Mouse (Mus musculus) left cerebral cortex, postnatal 10 days (tissue): ENCODE measurements around the gene Abhd16b. TPM values are rescaled to one million over a fixed set of nuclear protein-coding genes. Genes with fewer than 3 reads are reported as not detected.

ENCODE experiments used
- DNase-seq, 2 experiments: peaks; one replicate each; pipeline ENCODE4 v3.0.0; 2021 to 2022; ENCODE audit warnings: low spot score in 2 of 2, mixed read lengths in 1 of 2; ENCODE audit errors: extremely low spot score in 1 of 2
- intact Hi-C: fragments of 180-260 bp; cut with DNase I; formaldehyde crosslinking; loops from one replicate; pipeline ENCODE4 v1.15.1; 2025
- total RNA-seq, 2 experiments: library from RNA; stranded (reverse); gene quantifications; 2 replicates each; pipeline ENCODE4 v1.2.3; 2021

Gene Abhd16b
- total RNA-seq, 2 experiments from 2014 or later = not detected

DNA sequence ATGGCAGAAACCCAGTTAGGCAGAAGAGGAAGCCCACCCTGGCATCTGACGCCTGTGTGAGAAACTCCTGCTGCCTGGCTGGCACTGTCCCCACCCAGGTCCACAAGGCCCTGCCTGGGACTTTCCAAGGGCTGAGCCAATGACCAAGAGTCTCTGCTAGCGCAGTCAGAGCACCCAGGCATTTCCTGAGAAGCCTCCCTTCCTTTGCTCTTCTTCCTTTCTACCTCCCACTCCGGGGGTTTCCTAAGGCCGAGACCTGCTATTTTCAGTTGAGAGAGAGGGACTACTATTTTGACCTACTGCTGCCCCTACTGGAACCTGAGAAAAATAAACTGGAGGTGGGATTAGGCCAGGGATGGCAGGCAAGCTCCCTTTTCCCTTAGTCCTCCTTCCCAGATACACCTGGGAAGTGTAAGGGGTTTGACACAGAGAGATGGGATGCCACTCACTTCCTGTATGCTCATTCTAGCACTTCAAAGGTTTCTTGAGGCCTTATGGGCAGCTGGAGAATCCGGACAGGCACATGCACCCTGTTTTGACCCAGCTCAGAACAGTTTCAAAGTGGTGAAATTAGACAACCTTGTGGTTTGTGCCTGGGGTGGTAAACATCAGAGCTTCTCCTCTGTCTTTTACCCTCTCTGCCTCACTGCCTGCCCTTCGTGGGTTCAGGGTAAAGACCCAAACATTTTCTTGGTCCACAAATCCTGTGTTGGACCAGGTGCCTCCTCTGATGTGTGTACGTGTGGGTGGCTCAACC, 9.3 kb upstream of the Abhd16b start:
- intact Hi-C loops = no loop called here
- DNase-seq = no peak

GRCm38 (mm10) chr2:181484456-181485233, 8.4 kb upstream of the Abhd16b start:
- intact Hi-C loops = no loop called here
- DNase-seq = no peak

DNA sequence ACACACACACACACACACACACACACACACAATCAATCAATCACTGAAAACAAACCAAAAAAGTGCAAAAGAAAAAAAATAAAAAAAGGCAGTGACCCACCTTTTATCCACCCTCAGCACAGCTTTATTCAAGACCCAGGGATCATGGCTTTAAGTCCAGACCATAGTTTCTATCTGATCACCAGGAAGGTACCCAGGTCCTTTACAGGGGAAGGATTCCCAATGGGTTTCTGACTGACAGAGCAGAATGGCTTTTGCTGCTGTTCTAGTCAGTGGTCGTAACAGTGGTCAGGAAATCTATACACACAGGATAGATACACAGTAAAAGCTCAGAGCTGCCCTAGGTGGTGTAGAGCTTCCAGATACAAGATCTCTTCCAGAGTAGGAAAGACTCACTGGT, 7.3 kb upstream of the Abhd16b start:
- DNase-seq = no peak
- intact Hi-C loops = no loop called here

DNA sequence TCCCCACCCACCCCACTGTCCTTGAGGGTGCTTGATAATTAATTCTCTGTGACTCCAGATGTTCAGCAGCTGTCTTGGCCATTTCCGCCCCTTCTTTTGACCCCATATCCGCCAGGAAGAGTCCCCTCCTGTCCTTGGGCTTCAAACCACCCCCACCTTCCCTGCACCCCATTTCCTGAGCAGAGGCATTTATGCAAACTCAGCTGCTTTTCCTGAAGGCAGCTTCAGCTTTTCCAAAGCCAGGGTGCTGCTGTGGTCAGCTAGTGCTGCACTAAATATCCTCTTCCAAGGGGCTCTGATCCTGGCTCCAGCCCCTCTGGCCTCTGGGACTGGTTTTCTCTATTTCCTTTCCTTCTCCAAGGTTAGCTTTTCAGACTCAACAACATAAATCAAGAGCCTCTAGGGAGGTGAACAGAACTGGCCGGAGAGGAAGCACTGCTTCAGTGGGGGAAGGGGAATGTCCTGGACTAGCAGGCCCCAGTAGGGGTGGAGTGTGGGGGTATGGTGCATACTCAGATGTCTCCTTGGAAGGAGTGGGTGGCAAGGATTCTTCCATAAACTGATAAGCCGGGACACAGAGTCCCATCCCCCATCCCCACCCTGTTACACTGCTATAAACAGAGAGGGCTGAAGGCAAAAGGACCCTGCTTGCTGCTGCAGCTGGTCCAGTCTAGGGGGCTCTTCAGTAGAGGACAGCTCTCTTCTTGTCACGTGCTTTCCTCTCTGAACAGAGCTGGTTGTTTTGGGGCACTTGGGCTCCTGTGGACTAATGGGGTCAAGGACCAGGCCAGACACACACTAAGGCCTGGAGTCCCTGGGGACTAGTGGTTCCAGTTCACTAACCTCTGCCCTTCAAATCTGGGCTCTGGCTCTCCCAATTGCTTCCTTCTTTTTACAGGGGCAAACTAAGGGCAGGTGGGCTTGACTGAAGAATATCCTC, 5.4 kb upstream of the Abhd16b start:
- intact Hi-C loops = no loop called here
- DNase-seq = peak in 1 of 2 experiments; percentile 67

- DNase-seq = no peak
- intact Hi-C loops = no loop called here
Measured at GRCm38 (mm10) chr2:181491432-181492205, 1.4 kb upstream of the Abhd16b start.

DNA sequence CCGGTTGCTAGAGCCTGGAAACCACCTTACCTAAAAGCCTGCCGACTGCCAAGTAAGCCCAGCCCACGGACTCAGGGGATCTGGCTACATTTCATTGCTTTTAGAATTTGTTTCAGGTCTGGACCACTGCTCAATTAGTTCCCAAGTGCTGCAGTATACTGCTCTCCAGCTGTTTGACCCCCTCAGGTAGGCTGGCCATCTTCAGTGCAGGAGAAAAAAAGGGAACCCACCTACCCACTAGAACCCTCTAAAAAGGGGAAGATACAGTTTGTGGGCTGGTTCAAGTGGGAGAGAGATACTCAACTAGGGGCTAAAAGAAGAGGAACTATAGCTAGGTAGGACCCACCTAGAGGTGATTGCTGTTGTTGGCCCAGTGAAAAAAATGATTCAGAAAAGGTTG, 800 bp upstream of the Abhd16b start:
- DNase-seq = no peak
- intact Hi-C loops = no loop called here

- DNase-seq = peak in 1 of 2 experiments; percentile 45
- intact Hi-C loops = no loop called here
Measured at GRCm38 (mm10) chr2:181494266-181494945, 1.4 kb downstream of the Abhd16b start.

- peak in 1 of 2 experiments; percentile 33 for DNase-seq
- intact Hi-C loops = loop anchor here (2.0 to 5.0 kb wide), 2 partner anchors 89 to 103 kb away; no protein-coding TSS in a partner anchor
Measured at GRCm38 (mm10) chr2:181495845-181496244, 2.8 kb downstream of the Abhd16b start.

- peak; percentile 43 to 82 for DNase-seq
- intact Hi-C loops = loop anchor here (2.0 to 5.0 kb wide), 2 partner anchors 89 to 103 kb away; no protein-coding TSS in a partner anchor
Measured at GRCm38 (mm10) chr2:181496281-181496680, 3.3 kb downstream of the Abhd16b start.

DNA sequence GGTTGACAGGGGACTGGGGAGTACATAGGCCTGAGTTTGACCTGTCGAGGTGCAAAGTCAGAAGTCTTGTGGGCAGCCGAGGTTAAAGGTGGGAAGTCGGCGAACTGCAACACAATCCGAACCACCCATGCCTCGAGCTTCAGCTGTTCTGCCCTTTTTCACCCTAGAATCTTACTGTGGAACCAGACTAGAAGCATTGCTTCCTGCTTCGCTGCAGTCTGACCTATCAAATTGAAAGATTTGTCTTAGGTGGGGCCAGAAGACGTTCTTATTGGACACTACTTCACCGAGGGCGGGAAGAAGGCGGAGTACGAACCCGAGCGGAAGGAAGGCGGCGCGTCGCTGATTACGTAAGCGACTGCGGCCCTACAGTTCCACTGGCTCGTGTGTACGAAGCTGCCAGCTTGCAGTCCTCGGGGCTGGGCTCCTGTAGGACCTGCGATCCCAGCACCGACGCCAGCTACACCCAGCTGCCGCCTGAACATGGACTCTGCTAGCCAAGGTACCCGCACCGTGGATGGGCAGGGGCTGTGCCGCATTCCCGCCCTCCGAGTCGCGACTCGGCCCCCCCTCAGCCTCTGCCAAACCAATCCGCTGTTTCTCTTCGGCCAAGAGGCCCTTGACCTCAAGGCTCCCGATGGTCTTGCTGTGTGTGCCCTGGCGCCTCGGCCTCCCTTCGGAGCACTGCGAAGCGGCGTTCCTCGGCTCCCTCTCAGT, 4.0 kb downstream of the Abhd16b start, which contains the start of gene Tpd52l2:
Gene Tpd52l2, plus strand, starts transcription at position 312 of the 717 bp plus-strand sequence.
- intact Hi-C loops = loop anchor here (2.0 to 5.0 kb wide), 2 partner anchors 90 to 104 kb away; no protein-coding TSS in a partner anchor
- DNase-seq = peak; percentile 92 to 95

GRCm38 (mm10) chr2:181497548-181497875, 4.5 kb downstream of the Abhd16b start:
- intact Hi-C loops = loop anchor here (2.0 to 5.0 kb wide), 2 partner anchors 90 to 105 kb away; no protein-coding TSS in a partner anchor

DNA sequence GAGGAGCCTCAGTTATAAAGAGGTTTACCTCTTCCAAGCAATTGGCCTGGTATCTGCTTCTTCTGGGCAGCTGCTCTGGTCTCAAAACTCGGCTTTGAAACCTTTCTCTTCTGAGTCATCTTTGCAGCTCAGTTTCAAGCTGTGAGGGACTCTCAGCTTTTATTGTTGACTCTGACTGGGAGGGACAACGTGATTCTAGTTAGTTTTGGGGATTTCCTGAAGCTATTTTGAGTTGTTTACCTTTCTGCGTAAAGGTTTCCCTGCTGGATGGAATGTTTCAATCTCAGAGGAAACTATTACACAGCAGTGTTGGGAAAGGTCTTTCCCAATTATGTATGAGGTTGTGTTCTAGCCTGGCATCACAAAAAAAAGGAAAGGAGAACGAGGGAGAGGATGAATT, 5.6 kb downstream of the Abhd16b start:
- no peak for DNase-seq
- intact Hi-C loops = loop anchor here (5.0 kb wide), 1 partner anchor 91 kb away; no protein-coding TSS in a partner anchor

More at GRCm38 (mm10) chr2:181497548-181497875, 4.5 kb downstream of the Abhd16b start:
- DNase-seq = peak in 1 of 2 experiments; percentile 66

DNA sequence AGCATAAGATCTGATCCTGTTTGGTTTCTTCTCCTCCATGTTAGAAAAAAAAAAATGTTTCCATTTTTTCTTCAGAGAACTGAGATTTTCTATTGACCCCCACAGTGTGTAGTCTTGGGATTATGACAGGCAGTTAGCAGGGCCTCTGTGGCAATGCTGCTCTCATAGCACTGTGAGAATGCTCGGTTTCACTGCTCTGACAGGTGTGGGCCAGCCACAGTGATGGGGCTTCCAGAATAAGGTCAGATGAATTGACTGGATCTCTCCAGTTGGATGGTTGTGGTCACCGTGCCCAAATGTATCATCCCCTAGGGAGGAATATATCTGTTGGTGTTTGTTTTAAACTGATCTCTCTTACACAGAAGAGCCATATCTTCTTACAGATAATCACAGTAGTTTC, 16.2 kb downstream of the Abhd16b start:
- intact Hi-C loops = no loop called here
- no peak for DNase-seq

DNA sequence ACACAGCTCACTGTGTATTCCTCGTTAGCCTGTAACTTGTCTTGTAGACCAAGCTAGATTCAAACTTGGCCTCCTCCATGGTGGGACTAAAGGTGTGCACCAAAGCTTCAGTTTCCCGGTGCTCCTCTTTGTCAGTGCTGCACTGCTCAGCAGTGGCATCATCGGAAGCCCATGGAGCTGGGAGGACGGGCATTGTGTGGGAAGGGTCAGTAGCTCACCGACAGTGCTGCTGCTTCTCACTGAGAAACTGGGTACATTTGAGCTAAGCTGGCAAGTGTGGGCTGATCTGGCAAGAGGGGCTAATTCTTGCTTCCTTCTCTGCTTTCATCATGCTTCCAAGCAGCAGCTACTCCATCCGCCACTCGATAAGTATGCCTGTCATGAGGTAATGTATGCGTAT, 18.2 kb downstream of the Abhd16b start:
- DNase-seq = no peak
- intact Hi-C loops = no loop called here

DNA sequence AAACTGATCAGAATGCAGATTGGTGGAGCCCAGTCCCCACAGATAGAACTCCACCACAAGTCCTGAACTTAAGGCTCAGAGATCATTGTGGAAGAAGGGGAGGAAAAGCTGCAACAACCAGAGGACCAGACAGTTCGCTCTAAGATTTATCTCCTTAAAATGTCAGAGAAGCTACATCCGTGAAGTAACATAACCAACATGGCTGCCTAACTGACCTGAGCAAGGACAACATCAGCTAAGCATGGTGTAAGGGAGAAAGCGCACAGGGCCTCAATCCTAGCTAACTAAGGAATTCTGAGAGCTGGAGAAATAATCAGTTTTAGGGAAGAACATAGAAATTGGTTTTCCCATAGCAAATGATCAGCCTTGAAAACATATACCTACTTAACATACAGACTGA, 26.2 kb downstream of the Abhd16b start:
- intact Hi-C loops = no loop called here
- DNase-seq = no peak

DNA sequence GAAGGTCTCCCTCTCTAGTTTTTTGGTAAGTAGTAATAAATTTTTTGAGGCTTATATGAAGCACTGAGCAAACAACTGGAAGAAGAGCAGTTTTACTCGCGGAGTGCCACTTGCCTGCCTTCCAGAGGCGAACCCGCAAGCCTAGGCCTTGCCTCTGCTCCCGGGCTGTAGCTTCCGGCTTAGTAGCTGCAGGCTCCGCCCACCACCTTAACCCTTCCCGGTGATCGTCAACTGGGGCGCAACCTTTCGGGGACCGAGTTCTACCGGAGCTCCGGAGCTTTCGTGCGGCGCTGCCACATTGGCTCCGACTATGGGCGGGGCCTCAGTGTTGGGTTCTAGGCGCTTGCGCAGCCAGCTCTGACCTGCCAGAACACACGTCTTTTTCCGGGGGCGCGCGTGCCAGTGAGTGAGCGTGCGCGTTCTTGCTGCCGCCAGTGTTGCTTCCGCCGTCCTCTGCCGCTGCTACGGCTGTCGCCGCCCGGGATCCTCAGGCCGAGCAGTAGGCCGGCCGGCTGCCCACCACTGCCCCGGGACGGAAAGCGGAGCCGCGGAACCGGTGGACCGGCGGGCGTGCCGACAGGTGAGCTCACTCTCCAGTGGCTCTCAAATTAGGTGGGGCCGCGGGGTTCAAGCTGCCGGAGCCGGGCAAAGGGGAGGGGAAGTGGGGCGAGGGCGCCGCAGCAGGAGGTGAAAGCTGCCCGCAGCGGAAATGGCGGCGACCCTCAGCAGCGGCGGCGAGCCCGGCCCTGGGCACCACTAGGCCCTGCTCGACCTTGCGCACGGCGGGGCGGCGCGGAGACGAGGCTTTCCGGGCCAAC, 27.3 kb downstream of the Abhd16b start, which contains the start of gene Dnajc5:
Gene Dnajc5, plus strand, starts transcription at position 368 of the 818 bp plus-strand sequence.
- intact Hi-C loops = loop anchor here (5.0 kb wide), 1 partner anchor 57 kb away; no protein-coding TSS in a partner anchor
- peak; percentile 97 to 99 for DNase-seq
